Mouse (Mus musculus) cerebellum, postnatal 36 days (tissue): Measurements from ENCODE around the gene Pde4c.

ENCODE experiments used
- DNase-seq, 2 experiments: peaks; one replicate each; pipeline ENCODE4 v3.0.0; 2021 to 2022; ENCODE audit warnings: mixed read lengths in 2 of 2

Gene Pde4c

DNA sequence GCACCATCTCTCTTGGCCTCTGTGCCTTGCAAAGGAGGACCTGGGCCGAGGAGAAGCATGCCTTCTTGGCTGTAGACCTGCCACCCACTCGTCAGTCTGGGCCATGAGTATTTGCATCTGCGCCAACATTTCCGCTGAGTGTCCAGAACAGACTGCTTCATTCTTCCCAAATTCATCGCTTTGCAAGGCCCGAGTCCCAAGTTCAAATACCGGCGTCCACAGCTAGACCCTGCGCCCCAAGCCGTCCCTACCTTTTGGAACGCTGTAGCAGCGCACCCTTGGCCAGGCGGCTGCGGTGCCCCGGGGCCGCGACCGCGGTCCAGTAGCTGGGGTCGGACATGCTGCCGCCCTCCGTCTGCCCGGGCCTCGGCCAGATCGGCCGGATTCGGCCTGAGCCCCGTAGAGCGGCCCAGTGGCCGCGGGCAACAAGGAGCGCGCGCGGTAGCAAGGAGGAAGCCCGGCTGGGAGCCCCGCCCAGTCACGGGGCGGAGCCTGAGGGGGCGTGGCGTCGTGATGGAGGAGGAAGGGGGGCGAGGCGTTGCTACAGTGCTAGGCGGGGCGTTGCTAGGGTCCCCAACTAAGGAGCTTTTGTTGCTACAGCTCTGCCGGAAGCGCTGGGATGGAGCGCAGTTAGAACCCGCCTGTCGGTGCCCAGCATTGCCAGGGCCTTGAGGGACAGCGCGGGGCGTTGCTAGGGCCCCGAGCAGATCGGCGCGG lies 68.6 kb downstream of the Pde4c start:
- DNase-seq = peak; percentile 82 to 89

DNA sequence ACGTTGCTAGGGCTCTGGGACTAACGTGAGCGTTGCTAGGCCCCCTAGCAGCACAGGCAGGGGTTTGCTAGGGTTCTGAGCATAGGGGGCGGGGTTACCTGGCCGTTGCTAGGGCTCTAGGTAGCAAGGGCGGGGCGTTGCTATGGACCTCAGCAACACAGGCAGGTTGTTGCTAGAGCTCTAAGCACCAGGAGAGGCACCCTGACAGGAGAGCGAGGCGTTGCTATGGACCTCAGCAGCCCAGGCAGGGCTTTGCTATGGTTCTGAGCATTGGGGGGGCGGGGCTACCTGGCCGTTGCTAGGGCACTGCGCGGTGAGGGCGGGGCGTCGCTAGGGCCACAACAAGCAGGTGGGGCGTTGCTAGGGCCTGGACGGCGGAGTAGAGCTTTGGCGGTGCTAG lies 69.2 kb downstream of the Pde4c start:
- DNase-seq = peak in 1 of 2 experiments; percentile 67

DNA sequence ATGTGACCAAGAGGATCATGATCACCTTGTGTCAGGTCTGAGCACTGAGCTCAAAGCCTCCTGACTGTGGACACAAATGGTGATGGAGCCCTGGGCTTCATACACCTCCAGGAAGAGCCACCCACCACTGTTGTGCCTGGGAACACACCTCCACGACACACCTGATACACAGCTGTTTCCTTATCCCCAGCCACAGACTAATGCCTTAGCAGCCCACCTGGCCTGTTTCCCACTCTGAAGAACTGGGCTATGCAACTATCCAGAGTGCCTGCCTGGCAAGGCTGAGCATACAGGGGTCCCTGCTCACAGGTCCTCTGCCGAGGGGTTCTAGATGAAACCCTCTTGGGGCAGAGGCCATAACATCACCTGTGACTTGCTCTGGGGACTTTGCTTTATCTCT lies 70.7 kb downstream of the Pde4c start:
- DNase-seq = no peak

DNA sequence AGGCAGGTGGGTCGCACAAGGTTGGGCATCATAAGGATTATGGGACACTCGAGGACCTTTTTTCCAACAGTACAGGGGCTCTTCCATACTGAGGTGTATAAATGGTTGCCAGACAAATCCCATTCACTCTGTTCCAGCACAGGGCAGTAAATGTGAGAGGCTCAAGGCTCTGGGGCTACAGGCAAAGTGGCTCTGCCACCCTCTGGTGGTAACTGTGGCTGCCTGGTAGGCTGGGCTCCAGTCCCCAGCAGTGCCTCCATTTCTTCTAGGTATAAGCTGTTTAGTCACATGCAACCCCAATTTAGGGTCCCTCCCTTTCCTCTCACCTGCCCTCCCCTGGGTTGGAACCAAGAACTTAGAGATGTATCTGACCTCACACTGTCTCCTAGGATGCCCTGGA lies 71.8 kb downstream of the Pde4c start:
- no peak for DNase-seq

DNA sequence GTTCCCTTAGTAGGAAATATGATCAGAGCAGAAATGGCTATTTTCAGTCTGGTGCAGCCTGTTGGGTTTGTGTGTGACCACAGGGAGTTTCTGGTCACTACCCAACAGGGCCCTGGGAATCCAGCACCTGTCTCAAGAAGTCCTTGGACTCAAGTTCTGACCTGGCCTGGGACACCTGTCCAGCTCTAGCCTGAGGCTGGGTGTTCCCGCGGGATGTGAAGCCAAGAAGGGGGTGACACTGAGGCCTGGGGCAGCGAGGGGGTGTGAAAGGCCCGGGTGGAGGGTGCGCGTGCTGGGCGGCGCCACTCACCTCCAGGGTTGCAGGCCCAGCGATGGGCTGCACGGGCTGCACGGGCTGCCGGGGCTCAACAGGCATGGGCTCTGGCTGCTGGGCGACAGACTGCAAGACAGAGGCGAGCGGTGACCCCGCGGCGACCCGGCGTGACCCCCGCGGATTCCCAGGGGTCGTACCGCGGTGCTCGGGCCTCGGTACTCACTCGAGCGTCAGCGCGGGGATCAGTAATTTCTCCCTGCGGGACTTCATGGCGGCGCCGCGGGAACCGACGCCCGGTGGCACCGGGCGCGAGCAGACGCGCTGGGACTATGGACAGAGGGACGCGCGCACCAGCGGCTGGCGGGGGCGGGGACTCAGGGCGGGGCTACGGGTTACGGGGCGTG lies 73.0 kb downstream of the Pde4c start:
- no peak for DNase-seq

DNA sequence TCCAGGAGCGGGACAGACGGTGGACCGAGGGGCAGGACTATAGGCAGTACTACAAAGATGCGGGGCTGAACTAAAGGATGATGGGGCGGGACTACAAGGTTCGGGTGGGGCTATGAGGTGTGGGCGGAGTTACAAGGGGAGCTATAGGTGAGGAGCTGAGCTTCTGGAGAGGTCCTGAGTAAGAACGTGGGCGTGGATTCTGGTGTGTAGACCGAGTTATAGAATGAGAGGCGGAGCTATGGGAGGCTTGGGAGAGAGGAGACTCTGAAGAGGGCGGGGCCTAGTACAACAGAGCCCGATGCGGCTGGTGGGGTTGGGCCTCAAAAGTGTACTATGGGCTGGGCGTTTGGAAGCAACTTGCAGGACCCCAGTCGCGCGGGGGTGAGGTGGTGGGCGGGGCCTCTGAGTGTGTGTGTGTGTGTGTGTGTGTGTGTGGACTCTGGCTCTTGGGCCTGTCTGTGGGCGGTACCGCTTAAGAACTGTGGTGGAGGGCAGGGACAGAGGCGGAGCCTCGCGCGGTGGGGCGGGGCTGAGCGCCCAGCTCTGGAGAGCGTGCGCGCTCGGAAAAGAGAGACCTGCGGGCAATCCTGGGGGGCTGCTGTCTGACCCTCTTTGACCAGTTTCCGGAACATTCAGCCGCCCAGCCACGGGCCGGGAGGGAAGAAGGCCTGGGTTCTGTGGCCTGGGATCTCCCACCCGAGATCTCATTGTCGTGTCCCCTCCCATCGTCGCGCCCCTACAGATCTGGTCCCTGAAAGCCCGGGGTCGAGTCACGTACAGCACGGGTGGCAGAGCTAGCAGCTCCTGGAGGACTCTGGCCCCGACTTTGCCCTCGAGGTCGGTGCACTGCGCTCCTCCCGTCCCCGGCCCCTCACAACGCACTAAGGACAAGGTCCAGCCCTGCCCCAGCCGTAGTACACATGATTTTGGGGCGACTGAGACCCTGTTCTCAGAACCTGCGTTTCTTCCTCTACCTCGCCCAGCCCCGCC lies 73.9 kb downstream of the Pde4c start:
- peak; percentile 67 to 79 for DNase-seq

DNA sequence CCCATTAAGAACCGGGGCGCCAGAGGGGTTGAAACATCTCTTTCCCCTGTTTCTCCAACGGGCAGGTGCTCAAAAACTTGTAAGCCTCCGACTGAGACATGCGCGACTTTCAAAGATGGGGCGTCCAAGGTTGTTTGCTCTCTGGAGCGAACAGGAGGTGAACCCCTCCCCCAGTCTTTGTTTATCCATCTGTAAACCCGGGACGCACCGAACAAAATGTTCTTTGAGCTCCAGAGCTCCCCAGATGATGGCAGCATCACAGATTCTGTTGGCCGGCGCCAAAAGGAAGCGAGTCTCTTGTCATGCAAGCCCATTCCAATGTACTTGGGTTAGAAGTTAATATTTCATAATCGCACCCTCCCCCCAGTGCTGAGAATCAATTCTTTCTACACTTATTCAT lies 74.8 kb downstream of the Pde4c start:
- no peak for DNase-seq

DNA sequence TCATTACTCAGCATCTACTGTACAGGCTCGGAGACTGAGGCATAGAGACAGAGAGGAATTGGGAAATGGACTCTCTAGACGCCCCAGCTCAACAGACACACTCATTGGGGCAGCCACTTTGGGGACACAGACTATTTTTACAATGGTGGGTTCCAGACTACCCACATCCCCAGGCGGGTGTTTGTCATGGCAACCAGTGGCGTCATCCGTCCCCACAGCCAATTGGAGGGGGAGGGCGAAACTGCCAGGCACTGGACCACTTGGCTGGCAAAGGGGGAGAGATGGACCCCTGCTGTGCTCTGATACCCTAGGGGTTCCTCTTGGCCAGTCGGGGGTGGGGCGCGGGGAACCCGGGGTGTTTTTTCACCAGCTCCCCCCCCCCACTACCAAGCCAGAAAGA lies 77.1 kb downstream of the Pde4c start:
- no peak for DNase-seq
